Mouse (Mus musculus): Measurements from ENCODE around the gene Emc9.

The Emc9 gene

GRCm38 (mm10) chr14:55560202-55561073 is 24.7 kb downstream of the Emc9 start, which contains the start of gene A730061H03Rik:
TSS of gene A730061H03Rik (minus strand) at chr14:55560406.
- DNase-seq (ENCODE audit: low spot score in 2 of 2), result peak; percentile 98 to 99

- peak; percentile 83 to 84 for DNase-seq (ENCODE audit: low spot score in 2 of 2)
Measured at GRCm38 (mm10) chr14:55559799-55560201, 25.3 kb downstream of the Emc9 start, which contains the start of gene Dcaf11. TSS of gene Dcaf11 (plus strand) at chr14:55560006.

GRCm38 (mm10) chr14:55558740-55559448 is 26.2 kb downstream of the Emc9 start:
- DNase-seq (ENCODE audit: low spot score in 2 of 2), result no peak

GRCm38 (mm10) chr14:55557587-55557986 is 27.5 kb downstream of the Emc9 start:
- no peak for DNase-seq (ENCODE audit: low spot score in 2 of 2)

- DNase-seq (ENCODE audit: low spot score in 2 of 2), result peak in 1 of 2 experiments; percentile 51
Measured at GRCm38 (mm10) chr14:55557003-55557402, 28.1 kb downstream of the Emc9 start.

GRCm38 (mm10) chr14:55555788-55556187 is 29.3 kb downstream of the Emc9 start:
- DNase-seq (ENCODE audit: low spot score in 2 of 2), result no peak

GRCm38 (mm10) chr14:55554635-55555034 is 30.5 kb downstream of the Emc9 start:
- no peak for DNase-seq (ENCODE audit: low spot score in 2 of 2)

GRCm38 (mm10) chr14:55551794-55552193 is 33.3 kb downstream of the Emc9 start:
- DNase-seq (ENCODE audit: low spot score in 2 of 2), result no peak

GRCm38 (mm10) chr14:55551347-55551746 is 33.8 kb downstream of the Emc9 start:
- DNase-seq (ENCODE audit: low spot score in 2 of 2), result no peak

- DNase-seq (ENCODE audit: low spot score in 2 of 2), result no peak
Measured at GRCm38 (mm10) chr14:55550191-55550590, 34.9 kb downstream of the Emc9 start.

- no peak for DNase-seq (ENCODE audit: low spot score in 2 of 2)
Measured at GRCm38 (mm10) chr14:55544334-55544733, 40.8 kb downstream of the Emc9 start.

GRCm38 (mm10) chr14:55542268-55542667 is 42.8 kb downstream of the Emc9 start:
- no peak for DNase-seq (ENCODE audit: low spot score in 2 of 2)

- DNase-seq (ENCODE audit: low spot score in 2 of 2), result peak; percentile 53 to 70
Measured at GRCm38 (mm10) chr14:55540787-55541321, 44.2 kb downstream of the Emc9 start.

- peak; percentile 69 to 76 for DNase-seq (ENCODE audit: low spot score in 2 of 2)
Measured at GRCm38 (mm10) chr14:55540067-55540786, 44.9 kb downstream of the Emc9 start, which contains the start of gene Pck2. TSS of gene Pck2 (plus strand) at chr14:55540266.

GRCm38 (mm10) chr14:55536116-55536745 is 48.9 kb downstream of the Emc9 start:
- no peak for DNase-seq (ENCODE audit: low spot score in 2 of 2)

All from right cerebral cortex, postnatal 36 days (tissue).